Mouse (Mus musculus) midbrain, embryonic 13.5 days (tissue): Measurements from ENCODE around the gene Oxct1. TPM values are rescaled to one million over a fixed set of nuclear protein-coding genes. Genes with fewer than 3 reads are reported as not detected.

Source experiments
- ATAC-seq: fragments of 200-750 bp; cut with Nextera tagmentation; 2 replicates; pipeline ENCODE4 v1.8.0; 2017; ENCODE audit warnings: mild to moderate bottlenecking, moderate TSS enrichment, moderate library complexity
- H3K27ac ChIP-seq: fragments of 300-500 bp; sonication (generic); 2 replicates; pipeline ENCODE4 v1.5.1; 2015; ENCODE audit warnings: inconsistent platforms, mild to moderate bottlenecking, moderate library complexity
- H3K27me3 ChIP-seq: fragments of 300-500 bp; sonication (generic); 2 replicates; pipeline ENCODE4 v1.6.1; 2015; ENCODE audit warnings: mild to moderate bottlenecking, inconsistent platforms
- H3K36me3 ChIP-seq: fragments of 300-500 bp; sonication (generic); 2 replicates; pipeline ENCODE4 v1.6.1; 2015; ENCODE audit warnings: mild to moderate bottlenecking, inconsistent platforms
- H3K4me1 ChIP-seq: fragments of 300-500 bp; sonication (generic); replicated peaks from 2 replicates; pipeline ENCODE4 v1.6.1; 2015; ENCODE audit warnings: inconsistent platforms
- H3K4me2 ChIP-seq: fragments of 300-500 bp; sonication (generic); replicated peaks from 2 replicates; pipeline ENCODE4 v1.6.1; 2015; ENCODE audit warnings: moderate library complexity, mild to moderate bottlenecking, inconsistent platforms
- H3K4me3 ChIP-seq: fragments of 300-500 bp; sonication (generic); replicated peaks from 2 replicates; pipeline ENCODE4 v1.5.1; 2015; ENCODE audit warnings: mild to moderate bottlenecking, inconsistent platforms
- H3K9ac ChIP-seq: fragments of 300-500 bp; sonication (generic); replicated peaks from 2 replicates; pipeline ENCODE4 v1.6.1; 2015; ENCODE audit warnings: mild to moderate bottlenecking, inconsistent platforms
- H3K9me3 ChIP-seq: fragments of 300-500 bp; sonication (generic); 2 replicates; pipeline ENCODE4 v1.6.1; 2016; ENCODE audit warnings: mild to moderate bottlenecking, inconsistent platforms
- WGBS: fragments of 180-500 bp; shearing (Covaris S2); methylation state at CpG from one replicate; pipeline ENCODE4 v1.1.7; 2015; 5-methylcytosine and 5-hydroxymethylcytosine counted together
- polyA plus RNA-seq: library from polyadenylated mRNA; unstranded; fragments of >200 nt; fragmentation: Nextera tagmentation; extraction: Ambion mirVana; gene quantifications from 2 replicates; pipeline ENCODE4 v1.2.1, GENCODE M21; 2015

Gene Oxct1
- 211 and 247 TPM in 2 replicates for polyA plus RNA-seq

- WGBS, result under 1% methylated on average over 45 of the region's 45 CpGs
- no peaks in the 10 kb centered on the region for H3K9me3 ChIP-seq
- peak; percentile 97 for ATAC-seq
- H3K4me2 ChIP-seq, result peak within 1 kb of the TSS; percentile 67
- H3K36me3 ChIP-seq, result no peaks in the 10 kb centered on the region
- H3K27me3 ChIP-seq, result no peaks in the 10 kb centered on the region
- peaks cover 16% of the 10 kb centered on the region for H3K4me1 ChIP-seq
- peak within 1 kb of the TSS; percentile 89 for H3K9ac ChIP-seq
- peak within 1 kb of the TSS; percentile 96 for H3K27ac ChIP-seq
- peak within 1 kb of the TSS; percentile 83 for H3K4me3 ChIP-seq
Measured at GRCm38 (mm10) chr15:4026231-4026773, at the start of gene Oxct1. Oxct1 (plus strand) TSS chr15:4026383.

- Histone ChIP-seq H3K36me3 (0 out of 2 replicates have a peak, but pooled peaks cover 4% of the 10 kb centered on the region), H3K9me3 (no peaks in the 10 kb centered on the region), H3K4me1 (peaks cover 7% of the 10 kb centered on the region; the same call in 1 of the 2 replicates), H3K4me3 (no peak overlapping the region), H3K9ac (no peak overlapping the region), H3K4me2 (no peak overlapping the region), H3K27ac (no peak overlapping the region), H3K27me3 (no peaks in the 10 kb centered on the region)
- WGBS, result 96% methylated on average over 2 of the region's 2 CpGs
- ATAC-seq, result 0 out of 2 replicates have a peak, but pooled peaks have one; percentile 13
Measured at GRCm38 (mm10) chr15:3978279-3978678, 47.9 kb upstream of the Oxct1 start.

- ATAC-seq, result peak; percentile 97
- Histone ChIP-seq H3K4me1 (peaks cover 7% of the 10 kb centered on the region; the same call in 1 of the 2 replicates), H3K9me3 (no peaks in the 10 kb centered on the region), H3K4me3 (peak within 1 kb of the TSS; percentile 68), H3K36me3 (peaks cover 12% of the 10 kb centered on the region; the same call in 1 of the 2 replicates), H3K4me2 (peak within 1 kb of the TSS; percentile 67), H3K27me3 (no peaks in the 10 kb centered on the region), H3K9ac (peak within 1 kb of the TSS; percentile 90), H3K27ac (peak within 1 kb of the TSS; percentile 95)
- WGBS, result 2% methylated on average over 61 of the region's 61 CpGs
Measured at GRCm38 (mm10) chr15:3979061-3979848, 46.9 kb upstream of the Oxct1 start, which contains the start of gene Fbxo4. Fbxo4 (minus strand) TSS chr15:3979573.

GRCm38 (mm10) chr15:3979871-3980270 is 46.3 kb upstream of the Oxct1 start:
- peak; percentile 18; the same call in 1 of the 2 replicates for ATAC-seq
- peaks cover 7% of the 10 kb centered on the region; the same call in 1 of the 2 replicates for H3K4me1 ChIP-seq
- no peaks in the 10 kb centered on the region for H3K27me3 ChIP-seq
- H3K36me3 ChIP-seq, result peaks cover 15% of the 10 kb centered on the region
- H3K9ac ChIP-seq, result peak overlapping the region; percentile 90
- H3K4me2 ChIP-seq, result peak overlapping the region; percentile 67
- 92% methylated on average over 3 of the region's 3 CpGs for WGBS
- no peaks in the 10 kb centered on the region for H3K9me3 ChIP-seq
- peak overlapping the region; percentile 95; the same call in 1 of the 2 replicates for H3K27ac ChIP-seq
- H3K4me3 ChIP-seq, result peak overlapping the region; percentile 68; the same call in 1 of the 2 replicates

- Histone ChIP-seq H3K4me3 (no peak overlapping the region), H3K9me3 (no peaks in the 10 kb centered on the region), H3K4me2 (no peak overlapping the region), H3K36me3 (peaks cover 34% of the 10 kb centered on the region), H3K4me1 (peaks cover 7% of the 10 kb centered on the region; the same call in 1 of the 2 replicates), H3K27me3 (no peaks in the 10 kb centered on the region), H3K9ac (no peak overlapping the region), H3K27ac (no peak overlapping the region)
- 96% methylated on average over 5 of the region's 5 CpGs for WGBS
- ATAC-seq, result no peak
Measured at GRCm38 (mm10) chr15:3982732-3983131, 43.5 kb upstream of the Oxct1 start.

- Histone ChIP-seq H3K27me3 (no peaks in the 10 kb centered on the region), H3K4me1 (peaks cover 3% of the 10 kb centered on the region; the same call in 1 of the 2 replicates), H3K4me3 (no peak overlapping the region), H3K9ac (no peak overlapping the region), H3K4me2 (no peak overlapping the region), H3K36me3 (peaks cover 48% of the 10 kb centered on the region), H3K27ac (no peak overlapping the region), H3K9me3 (no peaks in the 10 kb centered on the region)
- no peak for ATAC-seq
- 93% methylated on average over 2 of the region's 2 CpGs for WGBS
Measured at GRCm38 (mm10) chr15:3984876-3985275, 41.3 kb upstream of the Oxct1 start.

GRCm38 (mm10) chr15:3987981-3988380 is 38.2 kb upstream of the Oxct1 start:
- Histone ChIP-seq H3K9me3 (no peaks in the 10 kb centered on the region), H3K9ac (no peak overlapping the region), H3K27ac (no peak overlapping the region), H3K36me3 (peaks cover 65% of the 10 kb centered on the region), H3K27me3 (no peaks in the 10 kb centered on the region), H3K4me2 (no peak overlapping the region), H3K4me3 (no peak overlapping the region), H3K4me1 (no peaks in the 10 kb centered on the region)
- peak; percentile 50; the same call in 1 of the 2 replicates for ATAC-seq
- 63% methylated on average over 2 of the region's 2 CpGs for whole genome bisulfite sequencing

- Histone ChIP-seq H3K4me2 (peak overlapping the region; percentile 48), H3K9me3 (no peaks in the 10 kb centered on the region), H3K4me1 (peaks cover 17% of the 10 kb centered on the region), H3K4me3 (peak overlapping the region; percentile 77), H3K36me3 (peaks cover 20% of the 10 kb centered on the region), H3K27me3 (no peaks in the 10 kb centered on the region), H3K27ac (peak overlapping the region; percentile 94), H3K9ac (peak overlapping the region; percentile 87)
- no peak for ATAC-seq
- WGBS, result 27% methylated on average over 14 of the region's 14 CpGs
Measured at GRCm38 (mm10) chr15:3994852-3995447, 31.2 kb upstream of the Oxct1 start.

GRCm38 (mm10) chr15:3995448-3996266 is 30.5 kb upstream of the Oxct1 start, which contains the start of gene AW549877:
AW549877 (minus strand) TSS chr15:3995744.
- ATAC-seq, result peak; percentile 100
- peaks cover 17% of the 10 kb centered on the region for H3K4me1 ChIP-seq
- H3K27me3 ChIP-seq, result no peaks in the 10 kb centered on the region
- H3K4me3 ChIP-seq, result peak within 1 kb of the TSS; percentile 77
- H3K9ac ChIP-seq, result peak within 1 kb of the TSS; percentile 87
- no peaks in the 10 kb centered on the region for H3K9me3 ChIP-seq
- peak within 1 kb of the TSS; percentile 71 for H3K4me2 ChIP-seq
- H3K36me3 ChIP-seq, result peaks cover 14% of the 10 kb centered on the region
- H3K27ac ChIP-seq, result peak within 1 kb of the TSS; percentile 94
- under 1% methylated on average over 61 of the region's 61 CpGs for WGBS

GRCm38 (mm10) chr15:3996267-3997010 is 29.7 kb upstream of the Oxct1 start:
- peak overlapping the region; percentile 71 for H3K4me2 ChIP-seq
- H3K4me3 ChIP-seq, result peak overlapping the region; percentile 77
- H3K27ac ChIP-seq, result peak overlapping the region; percentile 77
- H3K36me3 ChIP-seq, result peaks cover 7% of the 10 kb centered on the region
- no peaks in the 10 kb centered on the region for H3K27me3 ChIP-seq
- no peaks in the 10 kb centered on the region for H3K9me3 ChIP-seq
- peaks cover 17% of the 10 kb centered on the region for H3K4me1 ChIP-seq
- 24% methylated on average over 14 of the region's 14 CpGs for WGBS
- ATAC-seq, result no peak
- peak overlapping the region; percentile 56 for H3K9ac ChIP-seq
